Comparison of ENCODE assay signal across 8 mouse cellular contexts in genomic region chr12:105562936-105563680, GRCm38 (mm10). TPM values are rescaled to one million over a fixed set of nuclear protein-coding genes. Genes with fewer than 3 reads are reported as not detected.
DNase-seq lines count a peak whose midpoint lies in the region; ATAC-seq and TF ChIP-seq lines count a peak whose summit lies in the region.

TSS of gene Bdkrb2 (plus strand) at chr12:105563226.

- ATAC-seq in heart, embryonic 13.5 days (ENCODE audit: extremely low read depth, insufficient number of reproducible peaks, low FRiP score, low TSS enrichment) = 0 out of 2 replicates have a peak, but pooled peaks have one; percentile 39
- ATAC-seq in midbrain, embryonic 15.5 days (replicated peaks) = 0 out of 2 replicates have a peak, but pooled peaks have one; percentile 32

- TF ChIP-seq CTCF in brain, embryonic 14.5 days (IDR thresholded peaks at IDR 0.05; ENCODE audit: borderline replicate concordance, extremely low read depth, insufficient read depth, insufficient read length) = no peak

- H3K27ac ChIP-seq in heart, embryonic 13.5 days (replicated peaks) = no peak within 1 kb of the TSS
- no peak within 1 kb of the TSS for H3K27ac ChIP-seq in midbrain, embryonic 15.5 days

- WGBS in heart, embryonic 13.5 days = 6% methylated on average over 25 of the region's 25 CpGs
- WGBS in midbrain, embryonic 15.5 days = 2% methylated on average over 25 of the region's 25 CpGs

- peaks cover 52% of the 10 kb centered on the region for H3K27me3 ChIP-seq in heart, embryonic 13.5 days (replicated peaks)
- peaks cover 22% of the 10 kb centered on the region for H3K27me3 ChIP-seq in midbrain, embryonic 15.5 days (replicated peaks)

- peaks cover 40% of the 10 kb centered on the region for H3K4me1 ChIP-seq in heart, embryonic 13.5 days
- H3K4me1 ChIP-seq in midbrain, embryonic 15.5 days = peaks cover 22% of the 10 kb centered on the region

- peak within 1 kb of the TSS; percentile 66 for H3K4me2 ChIP-seq in heart, embryonic 13.5 days
- H3K4me2 ChIP-seq in midbrain, embryonic 15.5 days = peak within 1 kb of the TSS; percentile 62

- H3K4me3 ChIP-seq in heart, embryonic 13.5 days = peak within 1 kb of the TSS; percentile 44
- H3K4me3 ChIP-seq in midbrain, embryonic 15.5 days = peak within 1 kb of the TSS; percentile 36

- H3K9ac ChIP-seq in heart, embryonic 13.5 days = peak within 1 kb of the TSS; percentile 60
- peak within 1 kb of the TSS; percentile 16; the same call in 1 of the 2 replicates for H3K9ac ChIP-seq in midbrain, embryonic 15.5 days

- no peaks in the 10 kb centered on the region for H3K36me3 ChIP-seq in heart, embryonic 13.5 days
- no peaks in the 10 kb centered on the region for H3K36me3 ChIP-seq in midbrain, embryonic 15.5 days (replicated peaks)

- peak; percentile 20 to 26 for DNase-seq in cerebellum, postnatal 36 days
- DNase-seq in cerebellum, adult 9-11 months = no peak
- DNase-seq in brain, embryonic 14.5 days (ENCODE audit: low read depth) = peak; percentile 48
- DNase-seq in kidney, postnatal 4 days = peak; percentile 59 to 69
- DNase-seq in natural killer cell, adult 2 months (ENCODE audit: low spot score in 2 of 2) = no peak
- DNase-seq in cerebellum, postnatal 4 days (ENCODE audit: low spot score in 2 of 2) = no peak

- peaks cover 9% of the 10 kb centered on the region for H3K9me3 ChIP-seq in heart, embryonic 13.5 days
- no peaks in the 10 kb centered on the region for H3K9me3 ChIP-seq in midbrain, embryonic 15.5 days

- TF ChIP-seq POLR2A in brain, embryonic 14.5 days (IDR thresholded peaks at IDR 0.05; ENCODE audit: borderline replicate concordance, extremely low read depth, insufficient read depth, insufficient read length, poor library complexity, severe bottlenecking) = no peak

RNA-seq across cellular contexts. Expression of gene Bdkrb2, which starts in this region (rescaled TPM):
- 0.40 and 0.98 TPM in 2 replicates for polyA plus RNA-seq in brain, embryonic 14.5 days (2012; rRNA removed)
- 0.91 and 1.1 TPM in 2 replicates for polyA plus RNA-seq in heart, embryonic 13.5 days (2015; fragmentation: Nextera tagmentation; extraction: Ambion mirVana)
- 1.9 TPM in 2 replicates for polyA plus RNA-seq in midbrain, embryonic 15.5 days (2015; fragmentation: Nextera tagmentation; extraction: Ambion mirVana)

Comparison
In these comparisons a context has a peak if more than half of its experiments do, and no peak if none do; other contexts are left out.
1. DNase-seq: peak in cerebellum, postnatal 36 days (2 of 2) and kidney, postnatal 4 days (2 of 2); none in cerebellum, adult 9-11 months (single experiment), natural killer cell, adult 2 months (0 of 2) and cerebellum, postnatal 4 days (0 of 2).
2. Peak in DNase-seq in brain, embryonic 14.5 days; RNA of the gene not detected or under 1 TPM.